Mouse (Mus musculus) cortical plate, adult 2 months (tissue): Measurements from ENCODE around the gene Cers6.

Experiments used
- CTCF ChIP-seq: fragments of 200-500 bp; IDR thresholded peaks from 2 replicates; pipeline ENCODE4 v1.5.1; 2011; ENCODE audit warnings: mild to moderate bottlenecking, control low read depth, low read length; ENCODE audit not compliant: insufficient read depth; ENCODE audit errors: extremely low read depth
- POLR2A ChIP-seq: fragments of 200-500 bp; IDR thresholded peaks from 2 replicates; pipeline ENCODE4 v1.6.1; 2011; ENCODE audit warnings: mild to moderate bottlenecking, low read length, control low read depth; ENCODE audit not compliant: insufficient read depth; ENCODE audit errors: extremely low read depth

DNA sequence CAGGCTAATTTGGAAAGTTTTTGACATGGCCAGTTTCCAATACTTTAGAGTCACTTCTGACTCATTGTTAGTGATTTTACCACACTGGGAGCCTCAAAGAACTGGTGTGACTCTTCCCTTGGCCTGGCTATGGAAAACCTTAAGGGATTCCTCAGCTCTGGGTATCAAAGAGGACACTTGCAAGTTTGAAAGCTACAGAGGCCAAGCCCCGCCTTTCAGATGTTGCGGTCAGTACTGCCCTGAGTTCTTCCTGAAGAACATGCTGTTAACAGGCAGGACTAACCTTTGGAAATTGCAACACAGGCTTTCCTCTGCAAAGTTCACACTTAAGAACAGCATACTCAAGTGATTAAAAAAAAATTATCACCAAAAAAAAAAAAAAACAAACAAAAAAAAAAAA, 16.7 kb upstream of the Cers6 start:
- no peak for TF ChIP-seq CTCF
- TF ChIP-seq POLR2A, result no peak
